Mouse (Mus musculus) intestine, postnatal 0 days (tissue): ENCODE measurements around the gene Pth2. TPM values are rescaled to one million over a fixed set of nuclear protein-coding genes. Genes with fewer than 3 reads are reported as not detected.

Experiments
- ATAC-seq: fragments of 200-750 bp; cut with Nextera tagmentation; 2 replicates; pipeline ENCODE4 v1.8.0; 2017; ENCODE audit warnings: mild to moderate bottlenecking, moderate TSS enrichment, moderate library complexity
- H3K27ac ChIP-seq: fragments of 300-500 bp; sonication (generic); 2 replicates; pipeline ENCODE4 v1.5.1; 2014; ENCODE audit warnings: mild to moderate bottlenecking, low read depth, low read length, moderate library complexity
- H3K27me3 ChIP-seq: fragments of 300-500 bp; sonication (generic); replicated peaks from 2 replicates; pipeline ENCODE4 v1.6.1; 2014; ENCODE audit warnings: low read length, mixed read lengths; ENCODE audit not compliant: control insufficient read depth, insufficient read depth
- H3K36me3 ChIP-seq: fragments of 300-500 bp; sonication (generic); 2 replicates; pipeline ENCODE4 v1.6.1; 2014; ENCODE audit warnings: mild to moderate bottlenecking, moderate library complexity; ENCODE audit not compliant: control insufficient read depth, insufficient read depth
- H3K4me1 ChIP-seq: fragments of 300-500 bp; sonication (generic); replicated peaks from 2 replicates; pipeline ENCODE4 v1.6.1; 2014; ENCODE audit warnings: antibody characterized with exemption, low read length, mixed read lengths; ENCODE audit not compliant: control insufficient read depth, insufficient read depth
- H3K4me2 ChIP-seq: fragments of 300-500 bp; sonication (generic); replicated peaks from 2 replicates; pipeline ENCODE4 v1.6.1; 2014; ENCODE audit warnings: low read depth, mild to moderate bottlenecking, moderate library complexity
- H3K4me3 ChIP-seq: fragments of 300-500 bp; sonication (generic); 2 replicates; pipeline ENCODE4 v1.5.1; 2014; ENCODE audit warnings: low read depth, low read length
- H3K9ac ChIP-seq: fragments of 300-500 bp; sonication (generic); 2 replicates; pipeline ENCODE4 v1.6.1; 2014; ENCODE audit warnings: mild to moderate bottlenecking, low read depth, low read length
- H3K9me3 ChIP-seq: fragments of 300-500 bp; sonication (generic); 2 replicates; pipeline ENCODE4 v1.6.1; 2016; ENCODE audit warnings: mixed run types; ENCODE audit not compliant: control insufficient read depth
- CTCF ChIP-seq: sonication (generic); IDR thresholded peaks from 2 replicates; pipeline ENCODE4 v1.5.1; 2016; ENCODE audit warnings: low read depth, mild to moderate bottlenecking, control low read depth, antibody characterized with exemption, moderate library complexity
- WGBS: fragments of 180-500 bp; shearing (Covaris S2); extraction: QIAGEN DNeasy Blood & Tissue Kit; methylation state at CpG from one replicate; pipeline ENCODE4 v1.1.7; 2014; 5-methylcytosine and 5-hydroxymethylcytosine counted together
- polyA plus RNA-seq: library from polyadenylated mRNA; unstranded; fragments of >200 nt; fragmentation: Nextera tagmentation; extraction: Ambion mirVana; gene quantifications from 2 replicates; pipeline ENCODE4 v1.2.1, GENCODE M21; 2015

Gene Pth2
- polyA plus RNA-seq, 1 experiment from 2014 or later, result not detected

GRCm38 (mm10) chr7:45208260-45208659 is 27.5 kb downstream of the Pth2 start:
- H3K4me2 ChIP-seq, result no peak overlapping the region
- TF ChIP-seq CTCF, result peak; percentile 27
- 80% methylated on average over 6 of the region's 6 CpGs for WGBS

DNA sequence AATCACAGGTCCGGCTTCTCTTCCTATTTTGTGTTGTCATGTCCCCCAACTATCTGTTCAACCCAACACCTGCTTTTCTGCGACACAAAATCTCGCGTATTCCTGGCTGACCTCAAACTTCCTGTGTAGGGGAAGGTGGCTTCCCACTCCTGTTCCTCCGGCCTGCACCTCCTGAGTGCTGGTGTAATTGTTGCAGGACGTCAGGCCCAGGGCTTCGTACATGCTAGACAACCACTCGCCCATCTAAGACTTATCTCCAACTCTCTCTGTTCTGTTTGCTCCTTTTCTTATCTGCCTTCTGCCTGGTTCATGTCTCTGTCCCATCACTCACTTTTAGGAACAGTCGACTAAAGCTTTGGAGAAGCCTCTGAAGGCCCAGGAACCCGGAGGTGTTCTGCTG is 30.3 kb downstream of the Pth2 start:
- H3K9me3 ChIP-seq, result no peaks in the 10 kb centered on the region
- no peak for TF ChIP-seq CTCF
- H3K4me2 ChIP-seq, result no peak overlapping the region
- no peak overlapping the region for H3K27ac ChIP-seq
- 56% methylated on average over 10 of the region's 10 CpGs for WGBS
- H3K9ac ChIP-seq, result no peak overlapping the region
- no peak for ATAC-seq
- H3K4me3 ChIP-seq, result no peak overlapping the region
- peaks cover 9% of the 10 kb centered on the region for H3K4me1 ChIP-seq
- H3K36me3 ChIP-seq, result no peaks in the 10 kb centered on the region
- peaks cover 27% of the 10 kb centered on the region for H3K27me3 ChIP-seq

More at GRCm38 (mm10) chr7:45208260-45208659, 27.5 kb downstream of the Pth2 start:
- Histone ChIP-seq H3K4me3 (no peak overlapping the region), H3K27ac (no peak overlapping the region), H3K27me3 (peaks cover 31% of the 10 kb centered on the region), H3K9me3 (no peaks in the 10 kb centered on the region), H3K4me1 (peaks cover 9% of the 10 kb centered on the region), H3K36me3 (no peaks in the 10 kb centered on the region), H3K9ac (no peak overlapping the region)
- no peak for ATAC-seq

- no peak within 1 kb of the TSS for H3K9ac ChIP-seq
- ATAC-seq, result 0 out of 2 replicates have a peak, but pooled peaks have one; percentile 34
Observed at GRCm38 (mm10) chr7:45211851-45212251, 31.1 kb downstream of the Pth2 start, which contains the start of gene Dkkl1. Dkkl1 (minus strand) TSS chr7:45212147.

GRCm38 (mm10) chr7:45212356-45212755 is 31.6 kb downstream of the Pth2 start:
- 69% methylated on average over 7 of the region's 7 CpGs for WGBS
- Histone ChIP-seq H3K27me3 (peaks cover 27% of the 10 kb centered on the region), H3K9me3 (no peaks in the 10 kb centered on the region), H3K4me1 (peaks cover 9% of the 10 kb centered on the region), H3K36me3 (no peaks in the 10 kb centered on the region), H3K9ac (no peak overlapping the region), H3K4me2 (no peak overlapping the region), H3K27ac (no peak overlapping the region), H3K4me3 (no peak overlapping the region)
- no peak for ATAC-seq
- TF ChIP-seq CTCF, result no peak

More at GRCm38 (mm10) chr7:45211851-45212251, 31.1 kb downstream of the Pth2 start, which contains the start of gene Dkkl1:
- H3K27me3 ChIP-seq, result peaks cover 27% of the 10 kb centered on the region
- no peak within 1 kb of the TSS for H3K27ac ChIP-seq
- no peak for TF ChIP-seq CTCF
- H3K4me3 ChIP-seq, result peak within 1 kb of the TSS; percentile 14
- WGBS, result 2% methylated on average over 17 of the region's 17 CpGs
- peak within 1 kb of the TSS; percentile 24; the same call in 1 of the 2 replicates for H3K4me2 ChIP-seq
- no peaks in the 10 kb centered on the region for H3K36me3 ChIP-seq
- H3K9me3 ChIP-seq, result no peaks in the 10 kb centered on the region
- peaks cover 9% of the 10 kb centered on the region for H3K4me1 ChIP-seq

GRCm38 (mm10) chr7:45213708-45214107 is 32.9 kb downstream of the Pth2 start:
- Histone ChIP-seq H3K36me3 (no peaks in the 10 kb centered on the region), H3K9ac (no peak overlapping the region), H3K27ac (no peak overlapping the region), H3K4me2 (no peak overlapping the region), H3K9me3 (no peaks in the 10 kb centered on the region), H3K4me3 (no peak overlapping the region), H3K27me3 (peaks cover 27% of the 10 kb centered on the region), H3K4me1 (peaks cover 9% of the 10 kb centered on the region)
- no peak for TF ChIP-seq CTCF
- ATAC-seq, result no peak
- 80% methylated on average over 5 of the region's 5 CpGs for WGBS

- Histone ChIP-seq H3K4me3 (peak within 1 kb of the TSS; percentile 57), H3K36me3 (peaks cover 6% of the 10 kb centered on the region; the same call in 1 of the 2 replicates), H3K9ac (peak within 1 kb of the TSS; percentile 70), H3K9me3 (no peaks in the 10 kb centered on the region), H3K27me3 (peaks cover 15% of the 10 kb centered on the region), H3K4me1 (peaks cover 9% of the 10 kb centered on the region), H3K27ac (peak within 1 kb of the TSS; percentile 30), H3K4me2 (peak within 1 kb of the TSS; percentile 79)
- peak; percentile 24; the same call in 1 of the 2 replicates for ATAC-seq
- WGBS, result 3% methylated on average over 55 of the region's 55 CpGs
- no peak for TF ChIP-seq CTCF
Observed at GRCm38 (mm10) chr7:45215673-45216441, 35.1 kb downstream of the Pth2 start, which contains the start of gene Tead2. Tead2 (plus strand) TSS chr7:45215753.
